In genomic region chr9:65020128-65020527, GRCm38 (mm10) we compare ENCODE assay signal across 9 mouse cellular contexts. TPM values are rescaled to one million over a fixed set of nuclear protein-coding genes. Genes with fewer than 3 reads are reported as not detected.
DNase-seq lines count a peak whose midpoint lies in the region; ATAC-seq and TF ChIP-seq lines count a peak whose summit lies in the region.
"Had no signal": no experiment of that assay in that cellular context is flagged by ENCODE, and none has a peak within 500 bp of the region (broad histone marks: within the 10 kb centered on the region; RNA-seq: fewer than 3 reads in every experiment).

No protein-coding gene starts in this region.

- H3K4me2 ChIP-seq in forebrain, embryonic 13.5 days: peak overlapping the region; percentile 84
- peak overlapping the region; percentile 71 for H3K4me2 ChIP-seq in limb, embryonic 11.5 days (ENCODE audit: low read depth, severe bottlenecking)
- H3K4me2 ChIP-seq in neural tube, embryonic 13.5 days: peak overlapping the region; percentile 84

- H3K9ac ChIP-seq in forebrain, embryonic 13.5 days: peak overlapping the region; percentile 98; the same call in 1 of the 2 replicates
- H3K9ac ChIP-seq in limb, embryonic 11.5 days (ENCODE audit: low read length): no peak overlapping the region
- peak overlapping the region; percentile 99; the same call in 1 of the 2 replicates for H3K9ac ChIP-seq in neural tube, embryonic 13.5 days

- no peak for TF ChIP-seq CTCF in layer of hippocampus, adult 2 months (conservative IDR thresholded peaks at IDR 0.05)

- H3K27me3 ChIP-seq in forebrain, embryonic 13.5 days: 0 out of 2 replicates have a peak, but pooled peaks cover 4% of the 10 kb centered on the region
- H3K27me3 ChIP-seq in limb, embryonic 11.5 days (ENCODE audit: control insufficient read depth, insufficient read depth, low read length): no peaks in the 10 kb centered on the region
- H3K27me3 ChIP-seq in neural tube, embryonic 13.5 days: no peaks in the 10 kb centered on the region

- H3K36me3 ChIP-seq in forebrain, embryonic 13.5 days (ENCODE audit: poor library complexity, severe bottlenecking): no peaks in the 10 kb centered on the region
- H3K36me3 ChIP-seq in limb, embryonic 11.5 days (ENCODE audit: control insufficient read depth, insufficient read depth, low read length): no peaks in the 10 kb centered on the region
- no peaks in the 10 kb centered on the region for H3K36me3 ChIP-seq in neural tube, embryonic 13.5 days

- 69% methylated on average over 4 of the region's 4 CpGs for whole genome bisulfite sequencing in forebrain, embryonic 13.5 days
- 84% methylated on average over 4 of the region's 4 CpGs for WGBS in limb, embryonic 11.5 days
- WGBS in neural tube, embryonic 13.5 days: 79% methylated on average over 4 of the region's 4 CpGs

- H3K4me3 ChIP-seq in layer of hippocampus, adult 2 months: peak overlapping the region; percentile 95
- peak overlapping the region; percentile 93 for H3K4me3 ChIP-seq in forebrain, embryonic 13.5 days
- H3K4me3 ChIP-seq in limb, embryonic 11.5 days (ENCODE audit: low read depth, low read length): no peak overlapping the region
- H3K4me3 ChIP-seq in neural tube, embryonic 13.5 days: peak overlapping the region; percentile 99

- no peaks in the 10 kb centered on the region for H3K9me3 ChIP-seq in forebrain, embryonic 13.5 days (replicated peaks)
- H3K9me3 ChIP-seq in limb, embryonic 11.5 days (ENCODE audit: control insufficient read depth, low read length): no peaks in the 10 kb centered on the region
- H3K9me3 ChIP-seq in neural tube, embryonic 13.5 days: no peaks in the 10 kb centered on the region

- H3K4me1 ChIP-seq in forebrain, embryonic 13.5 days: peaks cover 63% of the 10 kb centered on the region
- H3K4me1 ChIP-seq in limb, embryonic 11.5 days (ENCODE audit: control insufficient read depth, insufficient read depth, low read length): peaks cover 3% of the 10 kb centered on the region; the same call in 1 of the 2 replicates
- peaks cover 72% of the 10 kb centered on the region for H3K4me1 ChIP-seq in neural tube, embryonic 13.5 days (replicated peaks)

- peak overlapping the region; percentile 96 for H3K27ac ChIP-seq in layer of hippocampus, adult 2 months
- no peak overlapping the region for H3K27ac ChIP-seq in forebrain, embryonic 13.5 days
- H3K27ac ChIP-seq in limb, embryonic 11.5 days (replicated peaks; ENCODE audit: low read depth, low read length): no peak overlapping the region
- no peak overlapping the region for H3K27ac ChIP-seq in neural tube, embryonic 13.5 days (replicated peaks)

- no peak for ATAC-seq in forebrain, embryonic 13.5 days
- no peak for ATAC-seq in limb, embryonic 11.5 days (ENCODE audit: insufficient number of reproducible peaks, low FRiP score, low TSS enrichment, low read depth)
- ATAC-seq in neural tube, embryonic 13.5 days (ENCODE audit: low read depth): no peak
- no peak for ATAC-seq in erythroid progenitor cell, adult 5-6 weeks (replicated peaks; ENCODE audit: low FRiP score, poor library complexity, severe bottlenecking)

- DNase-seq in layer of hippocampus, adult 2 months (ENCODE audit: low spot score in 2 of 2): no peak
- no peak for DNase-seq in layer of hippocampus, adult 9-11 months
- no peak for DNase-seq in limb, embryonic 11.5 days (ENCODE audit: low spot score)
- no peak for DNase-seq in layer of hippocampus, postnatal 14 days (ENCODE audit: low spot score in 2 of 2)
- DNase-seq in urinary bladder, postnatal 25 days (ENCODE audit: low spot score): no peak
- DNase-seq: gastrocnemius, postnatal 36 days had no signal

RNA-seq across cellular contexts. Expression of gene Hacd3, which starts 1.4 kb away (rescaled TPM):
- 100 to 1,000 TPM; 149 to 156 TPM for total RNA-seq in layer of hippocampus, adult 2 months (2021)
- polyA plus RNA-seq in forebrain, embryonic 13.5 days (2015; fragmentation: Nextera tagmentation; extraction: Ambion mirVana): 151 and 159 TPM in 2 replicates
- 87.2 and 90.9 TPM in 2 replicates for polyA plus RNA-seq in limb, embryonic 11.5 days (2014; fragmentation: Nextera tagmentation; extraction: Ambion mirVana)
- 203 and 214 TPM in 2 replicates for polyA plus RNA-seq in neural tube, embryonic 13.5 days (2015; fragmentation: Nextera tagmentation; extraction: Ambion mirVana)
- 11.5 and 15.9 TPM in 2 replicates for total RNA-seq in erythroid progenitor cell, adult 5-6 weeks (2015; ENCODE audit: low replicate concordance)
- 18.2 and 20.8 TPM in 2 replicates for total RNA-seq in erythroid progenitor cell, adult 5-6 weeks (2017; ENCODE audit: low replicate concordance)
- total RNA-seq in layer of hippocampus, postnatal 14 days (2021): 100 to 1,000 TPM; 161 to 165 TPM

RNA-seq across cellular contexts. Expression of gene Dpp8, which starts 12.1 kb away (rescaled TPM):
- total RNA-seq in layer of hippocampus, adult 2 months (2021): 100 to 1,000 TPM; 162 to 170 TPM
- 34.9 and 41.2 TPM in 2 replicates for polyA plus RNA-seq in forebrain, embryonic 13.5 days (2015; fragmentation: Nextera tagmentation; extraction: Ambion mirVana)
- polyA plus RNA-seq in limb, embryonic 11.5 days (2014; fragmentation: Nextera tagmentation; extraction: Ambion mirVana): 30.5 and 31.1 TPM in 2 replicates
- polyA plus RNA-seq in neural tube, embryonic 13.5 days (2015; fragmentation: Nextera tagmentation; extraction: Ambion mirVana): 37.4 and 39.3 TPM in 2 replicates
- total RNA-seq in erythroid progenitor cell, adult 5-6 weeks (2015; ENCODE audit: low replicate concordance): 70.3 and 82.6 TPM in 2 replicates
- total RNA-seq in erythroid progenitor cell, adult 5-6 weeks (2017; ENCODE audit: low replicate concordance): 110 and 113 TPM in 2 replicates
- total RNA-seq in layer of hippocampus, postnatal 14 days (2021): 100 to 1,000 TPM; 136 to 151 TPM

RNA-seq across cellular contexts. Expression of gene Ints14, which starts 59.4 kb away (rescaled TPM):
- total RNA-seq in layer of hippocampus, adult 2 months (2021): 10 to 100 TPM; 19.9 to 20.2 TPM
- polyA plus RNA-seq in forebrain, embryonic 13.5 days (2015; fragmentation: Nextera tagmentation; extraction: Ambion mirVana): 50.4 and 57.4 TPM in 2 replicates
- 77.0 and 80.7 TPM in 2 replicates for polyA plus RNA-seq in limb, embryonic 11.5 days (2014; fragmentation: Nextera tagmentation; extraction: Ambion mirVana)
- 41.4 and 41.6 TPM in 2 replicates for polyA plus RNA-seq in neural tube, embryonic 13.5 days (2015; fragmentation: Nextera tagmentation; extraction: Ambion mirVana)
- 10.5 and 22.7 TPM in 2 replicates for total RNA-seq in erythroid progenitor cell, adult 5-6 weeks (2015; ENCODE audit: low replicate concordance)
- 8.8 and 11.7 TPM in 2 replicates for total RNA-seq in erythroid progenitor cell, adult 5-6 weeks (2017; ENCODE audit: low replicate concordance)
- 10 to 100 TPM; 22.4 to 25.0 TPM for total RNA-seq in layer of hippocampus, postnatal 14 days (2021)

Comparison
In these comparisons a context has a peak if more than half of its experiments do, and no peak if none do; other contexts are left out.
1. RNA of gene Hacd3, which starts 1.4 kb away (total RNA-seq): 161 to 165 TPM in layer of hippocampus, postnatal 14 days and 149 to 156 TPM in layer of hippocampus, adult 2 months; 11.5 to 20.8 TPM in erythroid progenitor cell, adult 5-6 weeks; every median in the first group is over 4 times any median in the second.
2. Peak in every context shown above with its lines, with median percentiles within 50 percentile points of each other: H3K4me2 ChIP-seq.